Mouse (Mus musculus): ENCODE measurements around the gene Slc16a2. TPM values are rescaled to one million over a fixed set of nuclear protein-coding genes. Genes with fewer than 3 reads are reported as not detected.
"Not testable (repeated sequence)": the region's sequence is repeated elsewhere in the genome, so short reads cannot be mapped to it uniquely, and the experiment has no call there.

Slc16a2 gene
- polyA plus RNA-seq, 1 experiment from 2014 or later: 13.9 TPM

DNA sequence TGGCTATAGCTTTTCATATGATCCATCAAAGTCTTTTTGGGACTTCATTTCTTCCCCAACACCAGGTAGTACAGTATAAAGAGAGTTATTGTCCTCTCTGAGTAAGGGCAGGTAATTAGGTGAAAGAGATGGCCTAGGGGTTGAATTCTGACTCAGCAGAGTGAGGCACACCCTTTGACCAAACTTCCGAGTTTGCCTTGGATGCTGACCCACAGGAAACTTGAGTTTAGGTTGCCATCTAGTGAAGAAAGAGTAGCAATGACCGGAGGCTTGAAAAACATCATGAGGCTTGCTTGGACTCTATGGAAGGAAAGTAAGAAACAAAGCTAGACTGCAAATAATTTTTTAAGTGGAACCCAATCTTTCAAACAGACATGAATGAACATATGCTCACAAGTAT lies 147.1 kb downstream of the Slc16a2 start:
- 29% methylated on average over 2 of the region's 2 CpGs for WGBS
- no peak overlapping the region for H3K27ac ChIP-seq
- H3K27me3 ChIP-seq (ENCODE audit: insufficient read depth, poor library complexity, severe bottlenecking): peaks cover 62% of the 10 kb centered on the region
- no peak for DNase-seq (ENCODE audit: low spot score)
- no peak overlapping the region for H3K4me3 ChIP-seq
- no peaks in the 10 kb centered on the region for H3K4me1 ChIP-seq (replicated peaks)
- H3K36me3 ChIP-seq: no peaks in the 10 kb centered on the region
- no peaks in the 10 kb centered on the region for H3K9me3 ChIP-seq

DNA sequence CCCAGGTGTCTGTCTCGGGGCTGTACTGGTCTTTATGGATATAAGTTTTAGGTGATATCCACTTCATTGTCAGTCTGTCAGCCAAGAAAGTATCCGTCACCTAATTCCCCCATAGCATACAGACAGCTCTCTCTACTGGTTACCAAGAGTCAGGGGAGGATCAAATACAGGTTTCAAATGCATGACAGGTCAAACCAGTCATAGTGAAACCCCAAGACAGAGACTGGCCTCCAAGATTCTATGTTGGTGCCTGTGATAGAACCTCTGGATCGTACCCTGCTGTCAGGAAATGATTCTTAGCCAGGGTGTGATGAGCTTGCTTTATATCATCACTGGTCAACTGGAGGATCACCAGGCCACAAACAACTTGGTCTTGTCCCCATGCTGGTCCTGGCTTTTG lies 148.0 kb downstream of the Slc16a2 start:
- 75% methylated on average over 3 of the region's 3 CpGs for WGBS
- Histone ChIP-seq H3K4me1 (replicated peaks) (no peaks in the 10 kb centered on the region), H3K27me3 (ENCODE audit: insufficient read depth, poor library complexity, severe bottlenecking) (peaks cover 54% of the 10 kb centered on the region), H3K27ac (no peak overlapping the region), H3K4me3 (no peak overlapping the region), H3K36me3 (no peaks in the 10 kb centered on the region), H3K9me3 (no peaks in the 10 kb centered on the region)
- no peak for DNase-seq (ENCODE audit: low spot score)

DNA sequence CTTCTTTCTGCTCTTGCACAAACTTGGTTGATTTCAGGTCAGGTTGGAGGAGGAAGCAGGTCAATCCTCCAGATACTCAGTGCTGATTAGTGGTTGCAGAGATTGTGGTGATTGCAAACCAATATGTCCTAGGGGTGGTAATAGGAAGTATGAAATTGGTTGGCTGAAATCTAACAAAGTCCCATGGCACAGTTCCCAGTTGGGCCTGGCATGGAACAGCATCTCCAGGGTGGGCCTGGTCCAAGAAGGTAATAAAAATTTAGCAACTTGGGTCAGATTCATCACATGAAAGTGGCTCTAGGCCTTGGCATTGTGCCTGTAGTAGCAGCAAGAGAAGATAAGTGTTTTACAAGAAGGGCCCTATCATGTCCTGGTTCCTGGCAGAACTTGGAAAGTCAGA lies 151.5 kb downstream of the Slc16a2 start:
- H3K27ac ChIP-seq: no peak overlapping the region
- H3K9me3 ChIP-seq: no peaks in the 10 kb centered on the region
- no peaks in the 10 kb centered on the region for H3K4me1 ChIP-seq (replicated peaks)
- no peaks in the 10 kb centered on the region for H3K36me3 ChIP-seq
- peaks cover 53% of the 10 kb centered on the region for H3K27me3 ChIP-seq (ENCODE audit: insufficient read depth, poor library complexity, severe bottlenecking)
- H3K4me3 ChIP-seq: no peak overlapping the region
- no peak for DNase-seq (ENCODE audit: low spot score)

DNA sequence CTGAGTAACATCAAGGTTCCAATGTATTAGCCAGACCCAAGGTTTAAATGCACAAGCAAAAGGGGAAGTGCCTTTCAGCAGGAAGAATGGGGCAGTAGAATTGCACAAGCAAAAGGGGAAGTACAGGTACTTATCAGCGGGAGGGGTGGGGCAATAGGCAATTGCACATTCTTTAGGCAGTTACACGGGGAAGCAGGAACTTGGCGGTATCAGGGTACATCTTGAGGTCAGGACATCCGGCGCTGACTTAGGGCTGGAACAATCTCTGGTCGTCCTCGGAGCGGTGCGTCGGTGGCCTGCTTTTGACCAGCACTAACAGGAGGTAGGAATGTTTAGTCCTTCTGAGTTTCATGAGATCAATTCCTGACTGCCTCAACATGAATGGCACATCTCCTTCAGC lies 157.3 kb downstream of the Slc16a2 start:
- not testable (repeated sequence) for H3K9me3 ChIP-seq; DNase-seq (ENCODE audit: low spot score); H3K4me1 ChIP-seq (replicated peaks); H3K36me3 ChIP-seq; H3K4me3 ChIP-seq; H3K27ac ChIP-seq
- peaks cover 52% of the 10 kb centered on the region for H3K27me3 ChIP-seq (ENCODE audit: insufficient read depth, poor library complexity, severe bottlenecking)
- WGBS: 93% methylated on average over 10 of the region's 10 CpGs

DNA sequence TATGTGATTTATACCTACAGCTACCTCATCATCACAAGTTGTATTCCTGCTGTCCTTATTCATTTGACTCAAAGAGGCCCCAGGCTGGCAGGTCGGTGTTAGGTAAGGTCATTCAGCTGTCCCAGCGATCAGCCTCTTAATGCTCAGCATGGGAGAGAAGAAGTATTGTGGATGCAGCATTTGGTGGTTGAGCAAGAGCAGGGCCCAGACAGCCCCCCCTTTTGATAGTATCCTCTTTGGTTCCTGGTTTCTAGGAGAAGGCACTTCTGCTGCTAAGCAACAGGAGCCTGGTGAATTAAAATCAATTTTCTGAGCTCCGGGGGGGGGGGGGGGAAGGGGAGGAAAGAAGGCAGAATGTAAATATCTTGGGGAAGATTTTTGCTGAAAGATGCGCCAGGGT lies 162.8 kb downstream of the Slc16a2 start:
- Histone ChIP-seq H3K27ac (no peak overlapping the region), H3K4me1 (replicated peaks) (no peaks in the 10 kb centered on the region), H3K4me3 (no peak overlapping the region), H3K27me3 (ENCODE audit: insufficient read depth, poor library complexity, severe bottlenecking) (peaks cover 68% of the 10 kb centered on the region), H3K9me3 (no peaks in the 10 kb centered on the region), H3K36me3 (no peaks in the 10 kb centered on the region)
- no peak for DNase-seq (ENCODE audit: low spot score)
- WGBS: 63% methylated on average over 4 of the region's 4 CpGs

DNA sequence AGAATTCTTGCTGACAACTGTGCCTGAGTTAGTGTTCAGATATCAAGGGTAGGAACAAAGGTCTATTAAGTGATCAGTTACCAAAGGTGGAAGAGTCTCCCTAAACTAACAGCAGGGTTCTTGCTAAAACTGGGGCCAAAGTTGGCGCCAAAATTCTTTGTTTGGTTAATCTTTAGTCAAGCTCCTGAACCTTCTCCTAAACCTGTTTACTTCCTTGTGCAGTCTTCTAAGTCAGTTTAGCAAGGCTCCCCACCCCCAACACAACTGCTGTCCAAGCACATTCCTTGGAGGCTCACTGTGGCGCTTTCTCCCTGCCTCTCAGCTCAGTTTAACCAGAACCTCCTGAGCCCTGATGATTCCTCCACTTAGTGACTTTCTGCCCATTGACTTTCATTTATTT lies 168.8 kb downstream of the Slc16a2 start:
- Histone ChIP-seq H3K27ac (no peak overlapping the region), H3K36me3 (no peaks in the 10 kb centered on the region), H3K4me3 (no peak overlapping the region), H3K9me3 (no peaks in the 10 kb centered on the region), H3K27me3 (ENCODE audit: insufficient read depth, poor library complexity, severe bottlenecking) (peaks cover 71% of the 10 kb centered on the region), H3K4me1 (replicated peaks) (no peaks in the 10 kb centered on the region)
- WGBS: 17% methylated on average over 2 of the region's 2 CpGs
- no peak for DNase-seq (ENCODE audit: low spot score)

DNA sequence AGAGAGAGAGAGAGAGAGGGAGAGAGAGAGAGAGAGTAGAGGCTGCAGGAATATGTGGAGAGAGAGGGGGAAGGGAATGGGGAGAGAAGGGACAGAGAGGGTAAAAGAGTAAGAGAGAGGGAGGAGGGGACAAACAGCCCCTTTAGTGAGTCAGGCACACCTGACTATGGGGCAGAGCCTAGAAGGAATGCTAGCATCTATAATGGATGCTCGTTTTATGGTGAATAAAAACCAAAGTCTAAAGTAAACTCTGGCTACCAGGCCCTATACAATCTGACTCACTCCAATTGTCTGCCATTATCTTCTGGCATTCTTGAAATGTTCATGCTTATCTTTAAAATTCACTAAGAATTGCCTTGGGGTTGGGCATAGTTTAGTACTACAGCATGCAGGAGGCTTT lies 169.7 kb downstream of the Slc16a2 start:
- no peak overlapping the region for H3K27ac ChIP-seq
- H3K4me3 ChIP-seq: no peak overlapping the region
- H3K27me3 ChIP-seq (ENCODE audit: insufficient read depth, poor library complexity, severe bottlenecking): peaks cover 78% of the 10 kb centered on the region
- H3K36me3 ChIP-seq: no peaks in the 10 kb centered on the region
- no peaks in the 10 kb centered on the region for H3K4me1 ChIP-seq (replicated peaks)
- WGBS: 67% methylated on average over 1 of the region's 1 CpGs
- no peaks in the 10 kb centered on the region for H3K9me3 ChIP-seq
- DNase-seq (ENCODE audit: low spot score): no peak

Other genes starting within 250 kb of the Slc16a2 start
- not detected in 2 replicates for gene Zcchc13, start 191.4 kb downstream of the Slc16a2 start, polyA plus RNA-seq (2016; fragmentation: Nextera tagmentation; extraction: Ambion mirVana)
- gene Rlim, start 159.3 kb upstream of the Slc16a2 start, polyA plus RNA-seq (2016; fragmentation: Nextera tagmentation; extraction: Ambion mirVana): 27.5 and 37.0 TPM in 2 replicates

Measured in hindbrain, embryonic 10.5 days (tissue).